Mouse (Mus musculus): Measurements from ENCODE around the gene Gm21732. TPM values are rescaled to one million over a fixed set of nuclear protein-coding genes. Genes with fewer than 3 reads are reported as not detected.
"Not testable (repeated sequence)": the region's sequence is repeated elsewhere in the genome, so short reads cannot be mapped to it uniquely, and the experiment has no call there.

The Gm21732 gene
- not detected for polyA plus RNA-seq (2017; shearing (Covaris generic))

GRCm38 (mm10) chrY:38575591-38575990, at the start of gene Gm21732:
Gene Gm21732 (minus strand): TSS chrY:38575691.
- ATAC-seq = not testable (repeated sequence)

Other genes starting within 250 kb of the Gm21732 start
- not detected for gene Gm20897, start 73.5 kb downstream of the Gm21732 start, polyA plus RNA-seq (2017; shearing (Covaris generic))

Data from CD4-positive, CD25-positive, alpha-beta regulatory T cell, adult 4 months (primary cell).